Mouse (Mus musculus) neural tube, embryonic 11.5 days (tissue): Measurements from ENCODE around the gene Wdr60. TPM values are rescaled to one million over a fixed set of nuclear protein-coding genes. Genes with fewer than 3 reads are reported as not detected.

ENCODE experiments used
- ATAC-seq: fragments of 200-750 bp; cut with Nextera tagmentation; 2 replicates; pipeline ENCODE4 v1.8.0; 2017; ENCODE audit warnings: moderate number of reproducible peaks, mild to moderate bottlenecking, moderate TSS enrichment, moderate library complexity; ENCODE audit not compliant: insufficient read depth, low FRiP score, low TSS enrichment
- DNase-seq: peaks from one replicate; pipeline ENCODE4 v3.0.0-alpha.2; 2015; ENCODE audit warnings: low spot score
- H3K27ac ChIP-seq: fragments of 300-500 bp; sonication (generic); 2 replicates; pipeline ENCODE4 v1.5.1; 2014; ENCODE audit warnings: low read depth, mild to moderate bottlenecking, low read length
- H3K27me3 ChIP-seq: fragments of 300-500 bp; sonication (generic); 2 replicates; pipeline ENCODE4 v1.6.1; 2014; ENCODE audit warnings: mild to moderate bottlenecking, low read length, mixed read lengths; ENCODE audit not compliant: control insufficient read depth, insufficient read depth
- H3K36me3 ChIP-seq: fragments of 300-500 bp; sonication (generic); 2 replicates; pipeline ENCODE4 v1.6.1; 2014; ENCODE audit warnings: mild to moderate bottlenecking, low read length, moderate library complexity, mixed read lengths; ENCODE audit not compliant: control insufficient read depth, insufficient read depth
- H3K4me1 ChIP-seq: fragments of 300-500 bp; sonication (generic); 2 replicates; pipeline ENCODE4 v1.6.1; 2014; ENCODE audit warnings: low read length, mixed read lengths; ENCODE audit not compliant: control insufficient read depth, insufficient read depth
- H3K4me2 ChIP-seq: fragments of 300-500 bp; sonication (generic); 2 replicates; pipeline ENCODE4 v1.6.1; 2014; ENCODE audit warnings: low read depth, mild to moderate bottlenecking, moderate library complexity
- H3K4me3 ChIP-seq: fragments of 300-500 bp; sonication (generic); 2 replicates; pipeline ENCODE4 v1.5.1; 2014; ENCODE audit warnings: low read depth, low read length
- H3K9ac ChIP-seq: fragments of 300-500 bp; sonication (generic); 2 replicates; pipeline ENCODE4 v1.6.1; 2014; ENCODE audit warnings: mild to moderate bottlenecking, low read length
- H3K9me3 ChIP-seq: fragments of 300-500 bp; sonication (generic); 2 replicates; pipeline ENCODE4 v1.6.1; 2016; ENCODE audit warnings: low read length; ENCODE audit not compliant: control insufficient read depth
- WGBS: fragments of 180-500 bp; shearing (Covaris S2); extraction: QIAGEN DNeasy Blood & Tissue Kit; methylation state at CpG from one replicate; pipeline ENCODE4 v1.1.7; 2014; 5-methylcytosine and 5-hydroxymethylcytosine counted together
- microRNA-seq: library from miRNA; unstranded; fragments of <30 nt; microRNA quantifications from one replicate; pipeline ENCODE4, GENCODE M21; 2016
- polyA plus RNA-seq: library from polyadenylated mRNA; unstranded; fragments of >200 nt; fragmentation: Nextera tagmentation; extraction: Ambion mirVana; gene quantifications from 2 replicates; pipeline ENCODE4 v1.2.1, GENCODE M21; 2014

Gene Wdr60
- polyA plus RNA-seq, 1 experiment from 2014 or later, result 14.9 TPM

DNA sequence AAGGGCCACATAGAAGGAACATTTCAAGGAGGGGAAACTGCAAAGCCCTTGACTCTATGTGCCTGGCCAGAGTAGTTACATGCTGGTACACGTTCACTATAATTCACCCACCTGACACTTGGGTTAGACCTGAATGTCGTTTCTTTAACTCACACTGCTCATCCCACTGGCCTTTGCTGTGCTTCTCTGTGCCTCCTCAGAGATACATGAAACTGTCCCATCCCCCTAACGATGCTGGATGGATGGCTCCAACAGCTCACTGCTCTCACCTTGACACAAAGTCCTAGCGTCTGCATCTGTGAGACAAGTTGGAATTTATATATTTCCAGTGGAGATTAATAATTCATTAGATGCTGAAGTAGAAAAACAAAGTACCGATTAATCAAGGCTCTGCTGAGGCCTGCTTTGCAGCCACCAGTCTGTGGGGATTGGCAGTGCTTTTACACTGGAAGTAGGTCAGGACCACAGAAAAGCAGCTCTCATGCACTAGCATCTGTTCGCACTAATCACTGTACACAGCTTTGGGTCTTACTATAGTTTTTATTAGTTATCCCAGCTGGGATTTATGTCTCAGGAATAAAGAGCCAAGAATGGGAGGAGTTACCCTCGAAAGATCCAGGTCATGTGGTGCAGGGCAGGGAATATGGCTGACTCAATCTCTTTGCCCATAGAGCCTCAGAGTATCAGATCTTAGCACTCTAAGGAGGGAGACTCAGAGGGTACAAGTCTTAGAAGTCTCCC, 105.9 kb downstream of the Wdr60 start:
- no peak overlapping the region for H3K27ac ChIP-seq
- H3K9ac ChIP-seq, result no peak overlapping the region
- no peaks in the 10 kb centered on the region for H3K4me1 ChIP-seq
- no peak overlapping the region for H3K4me3 ChIP-seq
- no peaks in the 10 kb centered on the region for H3K36me3 ChIP-seq
- H3K4me2 ChIP-seq, result no peak overlapping the region
- no peaks in the 10 kb centered on the region for H3K9me3 ChIP-seq
- WGBS, result 86% methylated on average over 7 of the region's 7 CpGs
- no peaks in the 10 kb centered on the region for H3K27me3 ChIP-seq
- ATAC-seq (no peak), DNase-seq (no peak)

Small RNAs within 50 kb of the gene (microRNA-seq; reads per million reads assigned to microRNA genes)
- not detected for gene Gm23190

Other genes with a start within 250 kb of the Wdr60 start
- 67.4 and 70.8 TPM in 2 replicates for gene Zfp386, start 215.3 kb downstream of the Wdr60 start, polyA plus RNA-seq
- 1.4 and 2.8 TPM in 2 replicates for gene Vipr2, start 185.3 kb downstream of the Wdr60 start, polyA plus RNA-seq
- gene Gm11027, start 12.4 kb upstream of the Wdr60 start, polyA plus RNA-seq, result not detected in 2 replicates
- 18.0 and 19.3 TPM in 2 replicates for gene Esyt2, start 18.2 kb upstream of the Wdr60 start, polyA plus RNA-seq
- 38.0 and 41.3 TPM in 2 replicates for gene Ncapg2, start 142.4 kb upstream of the Wdr60 start, polyA plus RNA-seq
- gene Ptprn2, start 222.7 kb upstream of the Wdr60 start, polyA plus RNA-seq, result 2.9 and 3.0 TPM in 2 replicates